Mouse (Mus musculus): ENCODE results near the gene Nr2f2. TPM values are rescaled to one million over a fixed set of nuclear protein-coding genes. Genes with fewer than 3 reads are reported as not detected.

Gene Nr2f2
- 10.5 and 14.5 TPM in 2 replicates for polyA plus RNA-seq (2012; ENCODE audit: insufficient read depth, insufficient read length, missing spikeins)

DNA sequence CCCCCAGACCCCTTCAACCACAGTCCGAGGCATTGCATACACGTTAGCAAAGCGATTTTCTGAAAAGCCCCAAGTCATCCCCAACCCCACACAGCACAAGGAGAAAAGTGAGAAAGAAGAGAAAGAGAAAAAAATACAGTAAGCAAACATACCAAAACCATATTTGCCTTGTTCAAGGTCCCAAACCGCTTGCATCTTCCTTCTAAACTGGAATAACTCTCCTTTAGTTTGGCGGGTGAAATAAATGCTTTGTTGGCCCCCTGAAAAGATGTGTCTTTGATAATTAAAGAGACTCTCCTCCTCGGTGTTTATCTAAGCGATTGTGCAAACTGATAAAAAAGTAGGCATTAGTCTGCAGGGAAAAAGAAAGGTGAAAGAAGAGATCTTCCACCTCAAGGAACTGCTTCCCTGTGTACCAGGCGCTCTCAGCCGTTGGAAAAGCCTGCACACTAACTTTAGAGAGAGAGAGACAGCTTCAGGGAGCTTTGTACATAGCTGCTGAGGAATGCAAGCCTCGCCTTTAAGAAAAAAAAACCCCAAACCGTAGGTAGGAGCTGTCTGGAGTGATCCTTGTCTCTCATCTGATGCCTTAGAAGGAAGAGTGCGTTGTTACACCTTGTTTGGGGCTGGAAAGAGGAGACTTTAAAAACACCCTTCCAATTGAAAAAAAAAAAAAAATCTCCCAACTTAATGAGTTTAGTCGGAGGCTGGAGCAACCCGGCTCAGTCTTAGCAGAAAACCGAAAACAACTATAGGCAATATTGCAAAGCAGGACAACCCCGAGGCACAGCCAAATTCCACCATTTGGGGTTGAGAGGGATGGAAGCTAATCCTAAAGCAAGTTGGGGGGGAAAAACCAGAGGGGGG, at the start of gene Nr2f2:
TSS of gene Nr2f2 (minus strand) at position 795 of the 867 bp plus-strand sequence.
- H3K4me1 ChIP-seq (ENCODE audit: control insufficient read depth, insufficient read depth, insufficient read length, low read length): no peaks in the 10 kb centered on the region; the same call in 1 of the 2 replicates

DNA sequence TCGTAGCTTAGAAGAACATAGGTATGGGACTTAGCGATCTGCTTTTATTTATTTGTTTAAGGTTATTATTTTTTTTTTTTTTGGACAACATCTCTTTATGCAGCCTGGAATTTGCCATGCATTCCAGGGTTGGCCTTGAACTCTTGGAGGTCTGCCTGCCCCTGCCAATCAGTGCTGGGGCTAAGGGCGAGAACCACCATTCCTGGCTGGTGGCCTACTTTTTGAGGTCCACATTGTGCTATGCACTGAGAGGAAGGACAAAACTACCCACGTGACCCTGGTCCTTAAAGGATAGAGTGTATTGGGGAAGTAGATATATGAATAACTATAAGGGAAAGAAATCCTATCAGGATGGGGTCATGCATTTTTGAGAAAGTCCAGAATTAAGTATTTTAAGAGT, 47.9 kb upstream of the Nr2f2 start:
- H3K27ac ChIP-seq (replicated peaks; ENCODE audit: low read depth, low read length): no peak overlapping the region
- H3K4me1 ChIP-seq (ENCODE audit: control insufficient read depth, insufficient read depth, insufficient read length, low read length): no peaks in the 10 kb centered on the region
- H3K4me3 ChIP-seq (ENCODE audit: insufficient read depth, low read depth, low read length): no peak overlapping the region

More for the DNA sequence above, at the start of gene Nr2f2:
- Histone ChIP-seq H3K4me3 (ENCODE audit: insufficient read depth, low read depth, low read length) (peak within 1 kb of the TSS; percentile 57), H3K27ac (replicated peaks; ENCODE audit: low read depth, low read length) (peak within 1 kb of the TSS; percentile 62)

DNA sequence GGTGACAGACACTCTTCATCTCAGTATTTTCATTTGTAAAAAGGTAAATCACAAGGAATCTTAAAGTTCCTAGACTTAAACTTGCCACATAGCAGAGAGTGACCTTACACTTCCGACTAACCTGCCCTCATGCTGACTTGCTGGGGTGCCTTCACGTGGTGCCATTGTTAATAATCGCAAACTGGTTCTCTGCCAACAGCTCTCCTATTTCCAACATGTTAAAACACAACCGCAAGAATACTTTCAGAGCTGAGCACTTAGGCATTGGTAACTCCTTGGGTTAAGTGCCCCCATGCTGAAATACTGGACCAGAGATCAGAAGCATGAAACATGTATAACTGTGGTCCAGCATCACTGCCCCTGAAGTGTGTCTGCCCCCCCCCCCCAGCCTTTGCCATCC, 47.1 kb upstream of the Nr2f2 start:
- no peak overlapping the region for H3K27ac ChIP-seq (replicated peaks; ENCODE audit: low read depth, low read length)
- H3K4me3 ChIP-seq (ENCODE audit: insufficient read depth, low read depth, low read length): no peak overlapping the region
- no peaks in the 10 kb centered on the region for H3K4me1 ChIP-seq (ENCODE audit: control insufficient read depth, insufficient read depth, insufficient read length, low read length)

DNA sequence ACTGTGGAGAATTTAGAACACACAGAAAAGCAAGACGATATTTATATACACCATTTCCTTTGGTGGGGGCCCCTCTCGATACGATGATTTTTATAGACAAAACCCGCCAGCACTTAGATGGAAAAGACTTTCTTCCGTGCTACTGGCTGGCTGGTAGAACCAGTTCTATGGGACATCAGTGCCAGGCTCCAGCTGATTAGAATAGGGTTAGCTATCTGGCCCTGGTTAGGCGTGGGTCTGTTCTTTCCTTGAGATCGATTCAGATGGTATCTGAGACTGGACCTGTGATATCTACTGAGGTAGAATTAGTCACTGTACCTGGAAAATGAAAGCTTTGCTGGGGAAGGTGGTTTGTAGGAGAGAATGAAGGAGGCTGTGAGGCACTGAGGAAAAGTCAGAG, 46.4 kb upstream of the Nr2f2 start:
- H3K4me1 ChIP-seq (ENCODE audit: control insufficient read depth, insufficient read depth, insufficient read length, low read length): no peaks in the 10 kb centered on the region
- H3K27ac ChIP-seq (replicated peaks; ENCODE audit: low read depth, low read length): no peak overlapping the region
- H3K4me3 ChIP-seq (ENCODE audit: insufficient read depth, low read depth, low read length): no peak overlapping the region

DNA sequence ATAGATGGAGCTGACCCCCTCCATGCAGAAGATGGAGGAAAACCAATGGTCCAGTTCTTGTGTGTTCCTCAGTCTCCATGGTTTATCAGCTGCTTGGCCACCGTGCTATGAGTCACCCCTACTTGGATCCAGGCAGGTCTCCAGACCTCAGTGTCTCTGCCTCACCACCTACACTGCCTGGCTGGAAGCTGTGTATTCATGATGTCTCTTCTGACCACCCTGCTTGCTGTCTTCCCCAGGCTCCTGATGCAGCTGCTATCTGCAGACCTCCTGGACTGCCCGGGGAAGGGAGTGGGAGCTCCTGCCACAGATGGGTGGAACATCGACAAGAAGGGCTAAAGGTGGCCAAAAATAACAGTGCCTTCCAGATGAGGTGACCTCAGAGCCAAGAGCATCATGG, 43.8 kb upstream of the Nr2f2 start:
- Histone ChIP-seq H3K4me1 (ENCODE audit: control insufficient read depth, insufficient read depth, insufficient read length, low read length) (no peaks in the 10 kb centered on the region), H3K4me3 (ENCODE audit: insufficient read depth, low read depth, low read length) (no peak overlapping the region)

DNA sequence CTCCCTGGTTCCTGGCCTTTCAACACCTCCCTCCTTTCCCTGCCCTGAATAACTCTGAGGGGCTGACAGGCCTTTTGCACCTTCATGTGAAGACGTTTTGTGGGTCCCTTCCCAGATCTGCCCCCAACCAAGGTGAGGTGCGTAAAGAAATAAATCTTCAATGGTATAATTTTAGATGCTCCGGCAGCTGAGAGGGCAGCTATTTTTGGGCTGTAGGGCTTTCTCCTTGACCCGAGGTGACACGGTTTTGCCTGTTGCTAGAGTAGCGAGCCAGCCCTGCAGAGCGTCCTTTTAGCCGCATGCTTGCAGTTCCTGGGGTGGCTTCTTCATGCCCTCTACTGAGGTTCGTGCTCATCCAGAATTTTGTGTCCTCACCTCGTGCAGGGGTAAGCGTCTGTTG, 43.4 kb upstream of the Nr2f2 start:
- H3K4me1 ChIP-seq (ENCODE audit: control insufficient read depth, insufficient read depth, insufficient read length, low read length): no peaks in the 10 kb centered on the region
- H3K27ac ChIP-seq (replicated peaks; ENCODE audit: low read depth, low read length): no peak overlapping the region
- no peak overlapping the region for H3K4me3 ChIP-seq (ENCODE audit: insufficient read depth, low read depth, low read length)

More for the DNA sequence above, 43.8 kb upstream of the Nr2f2 start:
- H3K27ac ChIP-seq (replicated peaks; ENCODE audit: low read depth, low read length): no peak overlapping the region

DNA sequence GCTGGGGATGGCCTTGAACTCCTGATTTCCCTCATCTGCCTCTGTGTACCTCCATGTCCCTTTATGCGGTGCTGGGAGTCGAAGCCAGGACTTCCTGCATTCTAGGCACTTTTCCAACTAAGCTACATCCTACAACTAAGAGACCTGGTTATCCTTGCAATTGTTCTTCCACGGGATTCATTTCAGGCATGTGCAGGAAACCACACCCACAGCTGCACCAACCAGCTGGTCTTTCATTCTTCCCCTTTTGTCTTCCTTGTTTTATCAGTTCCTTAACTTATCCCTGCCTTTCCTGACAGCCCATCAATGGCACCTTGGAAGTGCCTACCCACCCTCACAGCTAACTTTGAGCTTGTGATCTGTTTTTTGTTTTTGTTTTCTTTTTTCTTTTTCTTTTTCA, 42.3 kb upstream of the Nr2f2 start:
- no peaks in the 10 kb centered on the region for H3K4me1 ChIP-seq (ENCODE audit: control insufficient read depth, insufficient read depth, insufficient read length, low read length)
- H3K27ac ChIP-seq (replicated peaks; ENCODE audit: low read depth, low read length): no peak overlapping the region

DNA sequence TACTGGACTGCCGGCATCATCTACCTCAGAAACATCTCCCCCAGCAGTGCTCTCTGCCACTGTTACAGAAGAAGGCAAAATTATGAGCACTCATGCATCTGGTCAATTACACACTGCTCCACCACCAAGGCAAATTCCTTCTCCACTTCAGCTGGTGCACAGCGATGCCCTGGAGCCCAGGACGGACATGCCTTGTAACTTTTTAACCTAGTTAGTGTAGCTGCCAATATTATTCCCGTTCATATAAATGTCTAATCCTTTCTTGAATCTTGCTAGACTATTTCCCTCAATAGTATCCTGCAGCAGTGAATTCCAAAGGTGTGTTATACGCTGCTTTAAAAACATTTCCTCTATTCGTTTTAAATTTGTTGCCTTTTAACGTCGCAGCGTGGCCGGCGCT, 40.6 kb upstream of the Nr2f2 start:
- H3K27ac ChIP-seq (replicated peaks; ENCODE audit: low read depth, low read length): no peak overlapping the region
- no peaks in the 10 kb centered on the region for H3K4me1 ChIP-seq (ENCODE audit: control insufficient read depth, insufficient read depth, insufficient read length, low read length)
- H3K4me3 ChIP-seq (ENCODE audit: insufficient read depth, low read depth, low read length): no peak overlapping the region

More for the DNA sequence above, 42.3 kb upstream of the Nr2f2 start:
- no peak overlapping the region for H3K4me3 ChIP-seq (ENCODE audit: insufficient read depth, low read depth, low read length)

DNA sequence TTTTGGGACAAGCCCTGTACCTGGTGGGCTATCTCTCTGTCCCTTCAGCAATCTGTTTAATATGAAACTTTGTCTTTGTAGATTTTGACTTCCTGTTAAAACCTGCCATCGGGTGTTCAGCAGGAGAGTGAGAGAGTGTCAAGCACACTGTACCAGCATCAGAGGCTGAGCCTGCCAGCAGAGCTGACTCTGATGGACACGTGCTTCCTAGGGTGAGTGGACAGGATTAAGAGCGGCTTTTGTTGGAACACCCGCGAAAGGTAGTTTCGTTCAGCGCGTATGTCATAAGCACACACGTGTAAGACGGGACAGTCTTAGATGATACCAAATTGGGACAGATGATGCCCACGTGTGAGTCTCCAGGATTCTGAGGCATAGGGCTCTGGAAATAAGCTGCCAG, 40.0 kb upstream of the Nr2f2 start:
- no peak overlapping the region for H3K4me3 ChIP-seq (ENCODE audit: insufficient read depth, low read depth, low read length)
- no peaks in the 10 kb centered on the region for H3K4me1 ChIP-seq (ENCODE audit: control insufficient read depth, insufficient read depth, insufficient read length, low read length)
- no peak overlapping the region for H3K27ac ChIP-seq (replicated peaks; ENCODE audit: low read depth, low read length)

DNA sequence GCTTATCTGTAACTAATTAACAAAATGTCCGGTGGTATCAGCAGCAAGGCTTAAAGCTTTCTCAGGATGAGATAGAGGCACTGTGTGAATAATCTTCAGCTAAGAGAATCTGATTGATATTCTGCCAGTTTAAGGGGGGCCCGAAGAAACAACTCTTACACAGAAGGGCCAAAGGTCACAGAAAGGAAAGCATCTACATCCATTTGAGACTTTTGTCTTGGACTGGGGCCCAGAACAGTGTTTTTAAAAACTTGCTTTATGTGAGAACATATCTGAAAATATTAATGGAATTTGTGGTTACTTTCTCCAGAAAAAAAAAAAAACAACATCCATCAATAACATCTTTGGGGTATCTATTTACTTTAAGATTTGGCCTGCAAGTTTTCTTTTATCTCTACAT, 38.9 kb upstream of the Nr2f2 start:
- H3K4me3 ChIP-seq (ENCODE audit: insufficient read depth, low read depth, low read length): no peak overlapping the region
- no peak overlapping the region for H3K27ac ChIP-seq (replicated peaks; ENCODE audit: low read depth, low read length)
- no peaks in the 10 kb centered on the region for H3K4me1 ChIP-seq (ENCODE audit: control insufficient read depth, insufficient read depth, insufficient read length, low read length)

DNA sequence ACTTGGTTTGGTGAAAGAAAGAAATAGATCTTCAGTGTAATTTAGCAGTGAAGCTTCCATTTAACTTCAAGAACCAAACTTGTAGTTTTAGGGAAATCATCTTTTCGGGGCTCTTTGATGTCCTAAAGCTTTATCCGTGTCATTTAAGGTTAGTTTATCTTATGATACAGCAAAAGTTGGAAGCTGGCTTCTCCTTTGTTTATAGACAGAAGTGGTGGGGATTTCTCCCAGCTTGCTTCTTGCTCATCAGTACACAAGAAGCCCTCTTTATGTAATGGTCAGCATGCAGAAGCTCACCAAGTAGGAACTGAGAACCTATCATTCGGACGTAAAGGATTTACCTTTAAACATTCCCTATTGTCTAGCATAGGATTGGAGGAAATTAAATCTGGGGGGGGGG, 16.3 kb upstream of the Nr2f2 start:
- Histone ChIP-seq H3K27ac (replicated peaks; ENCODE audit: low read depth, low read length) (no peak overlapping the region), H3K4me3 (ENCODE audit: insufficient read depth, low read depth, low read length) (no peak overlapping the region), H3K4me1 (ENCODE audit: control insufficient read depth, insufficient read depth, insufficient read length, low read length) (no peaks in the 10 kb centered on the region)

DNA sequence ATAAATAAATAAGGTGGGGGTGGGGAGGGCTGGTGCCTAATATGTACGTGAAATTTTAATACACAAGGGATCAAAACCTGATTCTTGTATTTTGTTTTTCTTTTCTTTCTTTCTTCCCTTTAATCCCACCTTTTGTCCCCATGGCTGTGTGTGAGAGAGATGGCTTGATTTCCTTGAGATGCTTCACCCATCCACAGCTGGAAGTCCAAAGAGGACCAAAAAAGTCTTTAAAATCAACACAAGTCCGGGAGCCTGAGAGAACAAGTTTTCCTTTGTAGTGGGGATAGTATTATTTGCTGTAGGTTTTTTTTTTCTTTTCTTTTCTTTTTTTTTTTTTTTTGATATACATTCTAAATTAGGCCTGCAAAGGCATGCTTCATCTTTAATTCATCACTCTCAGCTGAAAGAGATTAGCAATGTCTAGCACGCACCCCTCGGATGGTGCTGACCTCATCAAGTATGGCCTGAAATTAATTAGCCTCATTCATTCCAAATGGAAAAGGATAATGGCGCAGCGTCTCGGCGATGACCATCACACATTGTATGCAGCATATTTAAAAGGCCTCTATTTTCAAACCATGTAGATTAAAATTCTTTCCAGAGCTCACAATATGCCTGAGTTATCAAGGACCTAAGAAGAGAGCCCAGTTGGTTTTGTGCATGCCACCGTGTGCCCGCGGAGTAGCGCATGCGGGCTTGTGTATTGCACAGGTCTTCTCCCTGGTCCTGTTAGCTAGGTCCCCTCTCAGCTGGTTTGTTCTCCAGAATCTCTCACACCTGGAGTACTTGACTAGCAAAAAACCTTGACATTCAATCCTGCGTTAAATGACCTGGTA, 15.1 kb upstream of the Nr2f2 start:
- Histone ChIP-seq H3K4me1 (ENCODE audit: control insufficient read depth, insufficient read depth, insufficient read length, low read length) (no peaks in the 10 kb centered on the region), H3K4me3 (ENCODE audit: insufficient read depth, low read depth, low read length) (no peak overlapping the region), H3K27ac (replicated peaks; ENCODE audit: low read depth, low read length) (no peak overlapping the region)

DNA sequence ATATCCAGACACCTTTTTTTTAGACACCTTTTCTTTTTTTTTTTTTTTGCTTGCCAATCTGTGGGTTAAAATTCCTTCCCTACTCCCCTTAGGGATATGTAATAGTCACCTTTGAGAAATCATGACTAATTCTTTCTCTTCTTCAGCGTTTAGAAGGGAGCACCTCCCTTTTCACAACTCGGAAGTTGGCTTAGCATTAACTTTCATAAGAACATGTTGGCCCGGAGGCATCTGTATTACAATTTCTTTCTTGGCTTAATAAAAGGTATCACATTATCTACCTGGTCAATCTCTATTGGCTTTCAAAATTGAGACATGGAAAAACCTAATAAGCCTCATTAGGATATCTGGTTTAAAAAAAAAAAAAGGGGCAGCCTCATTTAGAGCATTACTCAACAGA, 14.4 kb upstream of the Nr2f2 start:
- H3K4me1 ChIP-seq (ENCODE audit: control insufficient read depth, insufficient read depth, insufficient read length, low read length): no peaks in the 10 kb centered on the region
- H3K27ac ChIP-seq (replicated peaks; ENCODE audit: low read depth, low read length): no peak overlapping the region
- H3K4me3 ChIP-seq (ENCODE audit: insufficient read depth, low read depth, low read length): no peak overlapping the region

DNA sequence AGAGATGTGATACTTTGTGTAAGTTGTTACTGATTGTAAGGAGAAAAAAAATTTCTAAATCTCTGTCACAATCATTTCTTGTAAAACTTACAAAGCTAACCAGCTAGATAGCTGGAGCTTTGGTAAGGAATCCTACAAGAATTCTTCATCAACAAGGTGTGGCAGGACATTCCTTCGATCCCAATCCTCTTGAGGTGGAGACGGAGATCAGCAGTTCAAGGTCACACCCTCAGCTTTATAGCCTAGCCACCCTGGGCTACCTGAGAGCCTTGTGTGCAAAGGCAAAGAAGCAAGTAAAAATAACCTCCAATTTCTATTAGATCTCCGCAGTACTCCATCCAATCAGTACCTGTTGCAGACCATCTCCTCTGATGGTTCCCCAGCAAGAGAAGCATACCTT, 13.7 kb upstream of the Nr2f2 start:
- Histone ChIP-seq H3K27ac (replicated peaks; ENCODE audit: low read depth, low read length) (no peak overlapping the region), H3K4me3 (ENCODE audit: insufficient read depth, low read depth, low read length) (no peak overlapping the region), H3K4me1 (ENCODE audit: control insufficient read depth, insufficient read depth, insufficient read length, low read length) (no peaks in the 10 kb centered on the region)

DNA sequence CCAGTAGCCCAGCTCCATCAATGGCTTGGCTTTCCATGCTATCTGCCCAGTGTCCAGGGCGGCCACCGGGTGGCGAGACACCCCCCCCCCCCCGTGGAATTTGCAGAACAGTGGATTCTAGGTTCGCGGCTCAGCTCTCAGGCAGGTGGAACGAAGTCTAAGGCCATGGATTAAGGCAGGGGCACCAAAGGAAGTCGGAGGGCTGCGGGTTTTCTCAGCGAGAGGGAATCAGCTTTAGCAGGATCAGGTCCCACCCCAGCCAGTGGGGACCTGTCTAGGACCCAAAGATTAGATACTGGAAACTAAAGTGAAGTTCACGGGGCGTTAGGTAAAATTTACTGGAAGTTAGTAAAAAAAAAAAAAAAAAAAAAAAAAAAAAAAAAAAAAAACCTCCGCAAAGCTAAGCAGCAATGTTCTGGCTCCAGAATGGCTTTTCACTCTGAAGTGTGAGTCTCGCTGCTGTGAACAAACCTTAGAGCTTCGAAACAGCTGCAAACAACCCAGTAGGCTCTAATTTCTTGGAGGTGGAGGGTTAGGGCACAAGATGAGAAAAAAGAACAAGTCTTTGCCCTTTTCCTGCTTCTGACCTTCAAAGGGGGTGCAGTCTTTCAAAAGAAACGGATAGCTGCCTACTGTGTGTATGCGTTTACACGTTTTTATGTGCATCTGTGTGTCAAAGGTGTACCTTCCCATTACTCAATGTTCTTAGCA, 4.2 kb upstream of the Nr2f2 start:
- no peak overlapping the region for H3K27ac ChIP-seq (replicated peaks; ENCODE audit: low read depth, low read length)
- peak overlapping the region; percentile 49; the same call in 1 of the 2 replicates for H3K4me3 ChIP-seq (ENCODE audit: insufficient read depth, low read depth, low read length)

More for the DNA sequence above, 4.2 kb upstream of the Nr2f2 start:
- H3K4me1 ChIP-seq (ENCODE audit: control insufficient read depth, insufficient read depth, insufficient read length, low read length): no peaks in the 10 kb centered on the region; the same call in 1 of the 2 replicates

Data from brown adipose tissue, adult 24 weeks (tissue).